Mouse (Mus musculus) forebrain, embryonic 11.5 days (tissue): Measurements from ENCODE around the gene Stk11. TPM values are rescaled to one million over a fixed set of nuclear protein-coding genes. Genes with fewer than 3 reads are reported as not detected.
A peak's percentile ranks its signal among the peaks of the same experiment; 100 is the strongest.

Experiments used
- ATAC-seq: fragments of 200-750 bp; cut with Nextera tagmentation; replicated peaks from 2 replicates; pipeline ENCODE4 v1.8.0; 2017; ENCODE audit warnings: moderate TSS enrichment; ENCODE audit not compliant: low FRiP score
- DNase-seq: peaks from one replicate; pipeline ENCODE4 v3.0.0-alpha.2; 2017; ENCODE audit warnings: low spot score
- H3K27ac ChIP-seq: fragments of 300-500 bp; sonication (generic); 2 replicates; pipeline ENCODE4 v1.5.1; 2014; ENCODE audit warnings: low read depth, low read length
- H3K27me3 ChIP-seq: fragments of 300-500 bp; sonication (generic); 2 replicates; pipeline ENCODE4 v1.6.1; 2014; ENCODE audit warnings: mild to moderate bottlenecking, low read length, mixed read lengths; ENCODE audit not compliant: control insufficient read depth, insufficient read depth
- H3K36me3 ChIP-seq: fragments of 300-500 bp; sonication (generic); 2 replicates; pipeline ENCODE4 v1.6.1; 2014; ENCODE audit warnings: mild to moderate bottlenecking, low read length, moderate library complexity, mixed read lengths; ENCODE audit not compliant: control insufficient read depth, insufficient read depth
- H3K4me1 ChIP-seq: fragments of 300-500 bp; sonication (generic); replicated peaks from 2 replicates; pipeline ENCODE4 v1.6.1; 2014; ENCODE audit warnings: low read length, mixed read lengths; ENCODE audit not compliant: control insufficient read depth, insufficient read depth
- H3K4me2 ChIP-seq: fragments of 300-500 bp; sonication (generic); 2 replicates; pipeline ENCODE4 v1.6.1; 2014; ENCODE audit warnings: low read depth, mild to moderate bottlenecking, low read length, moderate library complexity, mixed read lengths; ENCODE audit not compliant: severe bottlenecking
- H3K4me3 ChIP-seq: fragments of 300-500 bp; sonication (generic); 2 replicates; pipeline ENCODE4 v1.5.1; 2014; ENCODE audit warnings: low read depth, low read length
- H3K9ac ChIP-seq: fragments of 300-500 bp; sonication (generic); 2 replicates; pipeline ENCODE4 v1.6.1; 2014; ENCODE audit warnings: low read length
- H3K9me3 ChIP-seq: fragments of 300-500 bp; sonication (generic); 2 replicates; pipeline ENCODE4 v1.6.1; 2016; ENCODE audit warnings: low read length, mixed read lengths; ENCODE audit not compliant: control insufficient read depth
- WGBS: fragments of 180-500 bp; shearing (Covaris S2); extraction: QIAGEN DNeasy Blood & Tissue Kit; methylation state at CpG from one replicate; pipeline ENCODE4 v1.1.7; 2014; 5-methylcytosine and 5-hydroxymethylcytosine counted together
- polyA plus RNA-seq: library from polyadenylated mRNA; unstranded; fragments of >200 nt; fragmentation: Nextera tagmentation; extraction: Ambion mirVana; gene quantifications from 2 replicates; pipeline ENCODE4 v1.2.1, GENCODE M21; 2014

Gene Stk11
- polyA plus RNA-seq, 1 experiment from 2014 or later: 26.5 TPM

DNA sequence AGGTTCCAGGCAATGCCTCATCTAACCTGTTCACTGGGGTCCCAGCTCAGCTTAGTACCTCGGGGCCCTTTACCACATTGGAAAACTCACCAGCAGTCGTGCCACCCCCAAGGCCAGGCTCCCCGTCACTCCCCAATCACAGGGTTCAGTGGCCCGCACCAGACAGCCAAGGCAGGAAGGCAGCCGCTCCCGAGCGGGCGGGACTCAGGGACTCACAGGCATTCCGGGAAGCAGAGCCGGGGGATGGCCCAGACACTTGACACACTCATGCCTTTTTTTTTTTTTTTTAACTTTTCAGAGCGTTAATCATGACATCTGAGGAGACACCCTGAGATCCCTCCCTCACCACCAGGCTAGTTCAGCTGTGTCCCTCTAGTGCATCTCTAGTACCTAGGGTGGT is 14.6 kb upstream of the Stk11 start:
- Histone ChIP-seq H3K4me3 (no peak overlapping the region), H3K4me2 (no peak overlapping the region), H3K4me1 (peaks cover 10% of the 10 kb centered on the region), H3K9me3 (no peaks in the 10 kb centered on the region), H3K27ac (no peak overlapping the region), H3K9ac (no peak overlapping the region), H3K36me3 (no peaks in the 10 kb centered on the region), H3K27me3 (no peaks in the 10 kb centered on the region)
- no peak for DNase-seq
- ATAC-seq: no peak
- WGBS: 74% methylated on average over 10 of the region's 11 CpGs

DNA sequence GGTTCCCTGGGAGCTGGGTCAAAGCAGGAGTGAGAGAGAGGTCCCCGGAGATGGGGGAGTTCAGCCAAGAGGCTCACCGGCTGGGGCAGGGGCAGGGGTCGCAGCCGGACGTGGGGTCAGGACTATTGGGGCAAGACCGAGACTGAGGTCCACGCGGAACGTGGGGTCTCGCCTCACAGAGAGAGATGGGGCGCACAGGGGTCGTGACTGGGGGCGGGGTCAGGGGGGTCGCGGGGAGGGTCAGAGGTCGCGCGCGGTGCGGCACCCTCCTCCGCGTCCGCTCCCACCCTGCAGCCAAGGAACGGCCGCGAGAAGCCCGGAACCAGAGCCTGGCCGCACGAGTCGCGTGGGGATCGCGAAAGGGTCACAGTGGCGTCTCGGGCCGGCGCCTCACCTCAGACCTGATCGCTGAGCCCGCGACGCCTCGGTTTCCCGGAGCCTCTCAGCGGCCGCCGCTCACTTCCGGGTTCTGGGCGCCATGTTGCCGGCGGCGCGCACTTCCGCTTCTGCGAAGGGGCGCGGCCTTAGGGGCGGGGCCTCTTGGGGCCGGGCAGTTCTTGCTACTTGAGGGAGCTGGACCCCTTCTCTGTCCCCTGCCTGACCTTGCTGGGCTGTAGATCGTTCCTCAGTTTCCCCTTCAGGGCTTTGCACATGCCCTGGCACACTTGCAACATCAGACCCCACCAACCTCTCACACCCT is 13.2 kb upstream of the Stk11 start:
- Histone ChIP-seq H3K4me3 (peak overlapping the region; percentile 94), H3K27me3 (no peaks in the 10 kb centered on the region), H3K27ac (peak overlapping the region; percentile 25; the same call in 1 of the 2 replicates), H3K9me3 (no peaks in the 10 kb centered on the region), H3K9ac (peak overlapping the region; percentile 88), H3K4me1 (peaks cover 10% of the 10 kb centered on the region), H3K36me3 (no peaks in the 10 kb centered on the region), H3K4me2 (peak overlapping the region; percentile 96)
- 1% methylated on average over 49 of the region's 59 CpGs for WGBS
- ATAC-seq: peak; percentile 91
- peak; percentile 93 for DNase-seq

GRCm38 (mm10) chr10:80103032-80103431 is 12.6 kb upstream of the Stk11 start:
- no peak for DNase-seq
- Histone ChIP-seq H3K9me3 (no peaks in the 10 kb centered on the region), H3K36me3 (no peaks in the 10 kb centered on the region), H3K27me3 (no peaks in the 10 kb centered on the region), H3K4me3 (no peak overlapping the region), H3K4me1 (peaks cover 10% of the 10 kb centered on the region), H3K4me2 (peak overlapping the region; percentile 96; the same call in 1 of the 2 replicates), H3K9ac (peak overlapping the region; percentile 88; the same call in 1 of the 2 replicates), H3K27ac (no peak overlapping the region)
- no peak for ATAC-seq
- 86% methylated on average over 2 of the region's 2 CpGs for WGBS

- 83% methylated on average over 3 of the region's 3 CpGs for WGBS
- H3K36me3 ChIP-seq: no peaks in the 10 kb centered on the region
- peaks cover 10% of the 10 kb centered on the region for H3K4me1 ChIP-seq
- H3K9me3 ChIP-seq: no peaks in the 10 kb centered on the region
- ATAC-seq: no peak
- no peaks in the 10 kb centered on the region for H3K27me3 ChIP-seq
- DNase-seq: no peak
- no peak overlapping the region for H3K4me3 ChIP-seq
- H3K9ac ChIP-seq: no peak overlapping the region
- H3K27ac ChIP-seq: no peak overlapping the region
- H3K4me2 ChIP-seq: no peak overlapping the region
Measured at GRCm38 (mm10) chr10:80104181-80104580, 11.4 kb upstream of the Stk11 start.

DNA sequence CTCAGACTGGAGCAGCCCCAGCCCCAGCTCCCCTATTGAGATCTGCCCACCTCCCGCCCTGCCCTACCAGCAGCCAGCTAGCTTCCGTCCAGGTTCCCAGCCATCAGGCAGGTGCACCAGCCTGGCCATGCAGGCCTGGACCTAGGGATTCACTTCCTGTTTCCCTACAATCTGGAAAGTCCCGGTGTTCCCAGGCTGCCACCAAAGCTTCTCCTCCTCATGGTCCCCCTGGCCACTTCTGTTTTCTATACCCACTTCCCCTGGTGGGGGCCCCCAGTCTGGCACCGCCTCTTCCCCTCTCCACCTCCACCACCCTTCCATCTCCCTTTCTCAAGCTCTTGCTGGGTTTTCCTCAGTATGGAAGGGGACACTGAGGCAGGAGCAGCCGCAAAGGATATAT is 10.1 kb upstream of the Stk11 start, which contains the start of gene Sbno2:
Gene Sbno2 (minus strand): TSS at position 112 of the 400 bp plus-strand sequence.
- peaks cover 9% of the 10 kb centered on the region for H3K4me1 ChIP-seq
- no peaks in the 10 kb centered on the region for H3K9me3 ChIP-seq
- no peak within 1 kb of the TSS for H3K27ac ChIP-seq
- DNase-seq (no peak), ATAC-seq (no peak)
- no peaks in the 10 kb centered on the region for H3K27me3 ChIP-seq
- 77% methylated on average over 5 of the region's 5 CpGs for WGBS
- H3K4me2 ChIP-seq: no peak within 1 kb of the TSS
- H3K9ac ChIP-seq: no peak within 1 kb of the TSS
- H3K4me3 ChIP-seq: no peak within 1 kb of the TSS
- H3K36me3 ChIP-seq: no peaks in the 10 kb centered on the region

DNA sequence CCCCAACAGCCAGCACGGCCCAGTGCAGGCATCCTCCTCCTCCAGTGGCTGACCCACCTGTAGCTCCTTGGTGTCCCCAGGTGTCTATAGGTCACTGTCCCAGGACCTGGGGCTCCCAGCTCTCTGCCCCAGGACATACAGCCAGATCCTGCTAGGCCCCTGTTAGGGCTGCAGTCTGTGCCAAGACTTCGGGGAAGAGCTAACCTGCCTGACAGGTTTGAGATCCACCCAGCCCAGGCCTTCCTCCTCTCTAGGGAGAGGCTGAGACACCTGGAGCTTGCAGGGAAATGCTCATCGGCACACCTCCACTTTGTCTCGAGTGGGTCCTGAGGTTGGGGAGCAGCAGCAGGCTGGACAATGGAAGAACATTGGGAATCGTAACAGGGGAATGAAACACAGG is 9.7 kb upstream of the Stk11 start:
- peaks cover 9% of the 10 kb centered on the region for H3K4me1 ChIP-seq

GRCm38 (mm10) chr10:80107678-80108077 is 7.9 kb upstream of the Stk11 start:
- no peak overlapping the region for H3K9ac ChIP-seq
- H3K27me3 ChIP-seq: no peaks in the 10 kb centered on the region
- ATAC-seq (no peak), DNase-seq (no peak)
- peaks cover 1% of the 10 kb centered on the region; the same call in 1 of the 2 replicates for H3K4me1 ChIP-seq
- no peak overlapping the region for H3K4me2 ChIP-seq
- H3K36me3 ChIP-seq: no peaks in the 10 kb centered on the region
- H3K9me3 ChIP-seq: no peaks in the 10 kb centered on the region
- no peak overlapping the region for H3K4me3 ChIP-seq
- 69% methylated on average over 6 of the region's 6 CpGs for WGBS
- no peak overlapping the region for H3K27ac ChIP-seq

More for the DNA sequence above, 9.7 kb upstream of the Stk11 start:
- H3K27ac ChIP-seq: no peak overlapping the region
- no peak overlapping the region for H3K9ac ChIP-seq
- H3K27me3 ChIP-seq: no peaks in the 10 kb centered on the region
- no peak overlapping the region for H3K4me3 ChIP-seq
- DNase-seq (no peak), ATAC-seq (no peak)
- 70% methylated on average over 5 of the region's 5 CpGs for WGBS
- no peaks in the 10 kb centered on the region for H3K9me3 ChIP-seq
- no peak overlapping the region for H3K4me2 ChIP-seq
- H3K36me3 ChIP-seq: no peaks in the 10 kb centered on the region

- peaks cover 5% of the 10 kb centered on the region; the same call in 1 of the 2 replicates for H3K36me3 ChIP-seq
- 3% methylated on average over 27 of the region's 27 CpGs for WGBS
- peak overlapping the region; percentile 47 for H3K4me2 ChIP-seq
- H3K27ac ChIP-seq: peak overlapping the region; percentile 43; the same call in 1 of the 2 replicates
- no peaks in the 10 kb centered on the region for H3K27me3 ChIP-seq
- ATAC-seq: peak; percentile 65
- peaks cover 21% of the 10 kb centered on the region for H3K4me1 ChIP-seq
- peak overlapping the region; percentile 51 for H3K9ac ChIP-seq
- DNase-seq: peak; percentile 96
- H3K4me3 ChIP-seq: peak overlapping the region; percentile 95
- no peaks in the 10 kb centered on the region for H3K9me3 ChIP-seq
Measured at GRCm38 (mm10) chr10:80114341-80115284, 990 bp upstream of the Stk11 start.
